Mouse (Mus musculus) v-Abl transformed pro-B cells (cell line): Measurements from ENCODE around the gene Fam57b.

Experiments
- in situ Hi-C, 2 experiments: fragments of 400-800 bp; cut with MboI; formaldehyde crosslinking; loops; one replicate each; pipeline ENCODE4 v1.15.1; 2025; ENCODE audit not compliant: unreplicated experiment in 2 of 2

The Fam57b gene

GRCm38 (mm10) chr7:126860987-126861386 lies 63.5 kb downstream of the Fam57b start:
- in situ Hi-C loops = no loop called here

- in situ Hi-C loops = no loop called here
Observed at GRCm38 (mm10) chr7:126861429-126862130, 64.1 kb downstream of the Fam57b start, which contains the start of gene Hirip3. Gene Hirip3 (plus strand): TSS chr7:126861972.

GRCm38 (mm10) chr7:126862147-126862784 lies 64.8 kb downstream of the Fam57b start, which contains the start of gene Ino80e:
Gene Ino80e (minus strand): TSS chr7:126862377.
- in situ Hi-C loops = no loop called here

GRCm38 (mm10) chr7:126863791-126864190 lies 66.3 kb downstream of the Fam57b start:
- in situ Hi-C loops = no loop called here

DNA sequence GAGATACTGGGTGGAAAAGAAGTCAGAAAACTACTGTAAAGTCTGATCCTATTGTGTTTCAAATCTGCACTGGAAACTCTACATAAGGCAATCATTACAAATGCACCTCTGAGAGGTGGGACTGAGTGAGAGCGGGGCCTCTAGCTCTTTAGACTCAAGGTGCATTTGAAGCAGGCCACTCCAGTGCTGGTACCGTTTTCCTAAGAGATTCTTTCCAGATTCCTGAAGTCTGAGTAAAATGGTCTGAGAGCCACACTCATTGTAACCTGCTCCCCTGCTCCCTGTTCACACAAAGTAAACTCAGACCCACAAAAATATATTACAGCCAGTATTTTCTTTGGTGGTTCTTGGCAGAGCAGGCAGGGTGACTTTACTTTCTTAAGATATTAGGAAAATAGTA lies 70.1 kb downstream of the Fam57b start:
- in situ Hi-C loops = no loop called here

GRCm38 (mm10) chr7:126868003-126868402 lies 70.5 kb downstream of the Fam57b start:
- in situ Hi-C loops = no loop called here

- in situ Hi-C loops = no loop called here
Observed at GRCm38 (mm10) chr7:126869780-126870519, 72.5 kb downstream of the Fam57b start.

GRCm38 (mm10) chr7:126870520-126870891 lies 73.0 kb downstream of the Fam57b start:
- in situ Hi-C loops = no loop called here

DNA sequence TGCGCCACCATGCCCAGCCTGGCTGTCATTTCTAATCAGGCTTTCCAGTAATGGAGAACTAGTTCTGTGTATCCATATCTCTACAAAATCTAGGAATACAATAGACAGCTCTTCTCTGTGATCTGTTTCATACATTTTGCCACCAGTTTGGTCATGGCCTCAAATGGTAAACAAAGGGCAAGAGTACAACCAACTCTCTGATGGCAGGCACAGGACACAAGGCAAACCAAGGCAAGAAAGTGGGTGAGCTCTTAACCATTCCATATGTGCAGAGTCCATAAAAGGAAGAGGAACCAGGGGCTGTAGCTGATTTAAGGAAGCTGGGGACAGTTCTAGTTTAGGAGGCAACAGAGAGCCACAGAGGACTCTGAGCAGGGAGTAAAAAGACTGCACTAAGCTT lies 79.8 kb downstream of the Fam57b start:
- in situ Hi-C loops = no loop called here
